Mouse (Mus musculus) v-Abl transformed pro-B cells (cell line): ENCODE measurements around the gene Rtkn2.

ENCODE experiments used
- in situ Hi-C, 2 experiments: fragments of 400-800 bp; cut with MboI; formaldehyde crosslinking; loops; one replicate each; pipeline ENCODE4 v1.15.1; 2025; ENCODE audit not compliant: unreplicated experiment in 2 of 2

Rtkn2 gene

DNA sequence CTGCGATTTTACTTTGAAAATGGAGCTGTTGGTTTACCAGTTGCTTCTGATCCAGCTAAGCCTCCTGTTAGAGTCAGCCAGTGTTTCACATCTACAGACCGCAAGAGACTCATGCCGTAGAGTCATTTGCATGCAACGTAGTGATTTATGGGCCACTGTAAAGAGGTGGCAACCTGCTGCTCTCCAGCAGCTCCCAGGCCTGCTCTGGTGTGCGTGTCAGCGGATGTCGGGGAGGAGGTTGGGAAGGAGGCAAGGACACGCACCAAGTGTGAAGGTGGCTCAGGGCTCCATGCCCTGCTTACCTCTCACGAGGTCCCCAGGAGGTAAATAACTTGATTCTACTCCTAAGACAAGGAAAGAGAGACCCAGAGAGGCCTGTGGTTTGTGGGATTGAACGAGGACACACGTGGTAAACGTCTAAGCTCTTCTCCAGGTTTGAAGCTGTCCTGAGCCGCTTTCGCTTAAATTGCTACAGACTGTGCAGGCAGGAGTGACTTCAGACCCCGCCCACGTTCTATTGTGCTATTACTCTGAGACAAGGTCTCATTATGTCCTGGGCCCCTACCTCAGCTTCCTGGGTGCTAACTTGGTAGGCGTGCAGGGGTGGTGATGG is 57.1 kb downstream of the Rtkn2 start:
- in situ Hi-C loops = no loop called here

DNA sequence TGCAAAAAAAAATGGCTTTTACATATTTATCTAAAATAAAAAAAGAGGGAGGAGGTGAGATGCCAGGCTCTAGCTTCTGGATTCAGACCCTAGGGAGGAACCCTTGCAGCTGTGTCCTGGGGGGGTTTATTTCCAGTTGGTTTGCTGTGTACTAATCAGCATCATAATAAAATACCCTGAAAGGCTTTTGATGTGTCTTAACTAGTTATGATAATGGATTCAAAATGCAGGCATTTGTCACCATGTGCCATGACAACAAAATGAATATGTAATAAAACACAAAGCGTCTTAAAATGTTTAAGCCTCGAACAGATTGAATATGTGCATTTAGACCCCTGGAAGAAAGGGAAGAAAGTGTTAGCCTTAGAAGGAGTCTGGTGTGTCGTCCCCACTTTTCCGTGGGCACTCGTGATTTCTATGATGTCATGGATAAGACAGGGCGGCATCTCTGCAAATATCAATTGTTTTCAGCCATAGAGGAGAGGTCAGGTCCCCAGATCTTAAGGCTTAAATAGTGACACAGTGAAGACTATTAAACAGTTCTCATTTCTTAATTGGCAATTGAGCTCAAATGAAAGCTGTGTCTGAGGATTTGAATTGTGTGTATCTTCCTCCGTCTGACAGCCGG is 59.7 kb downstream of the Rtkn2 start:
- in situ Hi-C loops = no loop called here

DNA sequence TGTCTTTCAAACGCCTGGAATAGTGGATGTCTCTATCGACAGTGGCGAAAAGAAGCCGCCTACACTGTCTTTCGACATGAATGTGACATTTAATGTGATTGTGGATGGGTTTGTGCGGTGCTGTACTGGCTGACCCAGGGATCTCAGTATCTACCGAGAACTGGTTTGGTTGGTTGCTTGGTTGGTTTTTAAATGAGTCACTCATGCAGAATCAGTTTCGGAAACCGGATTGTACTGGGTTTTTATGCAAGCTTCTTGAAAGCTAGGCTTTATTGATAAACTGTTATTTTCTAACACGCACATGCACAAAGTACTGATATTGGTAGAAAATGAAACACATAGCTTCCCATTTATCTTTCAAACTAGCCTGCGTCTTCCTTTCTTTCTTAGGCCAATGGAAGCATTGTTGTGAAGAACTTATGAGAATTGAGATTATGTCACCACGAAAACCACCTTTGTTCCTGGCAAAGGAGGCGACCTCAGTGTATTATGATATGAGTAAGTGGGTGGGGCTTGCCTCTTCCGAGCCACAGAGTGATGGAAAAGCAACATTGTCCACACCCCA is 60.4 kb downstream of the Rtkn2 start:
- in situ Hi-C loops = no loop called here

DNA sequence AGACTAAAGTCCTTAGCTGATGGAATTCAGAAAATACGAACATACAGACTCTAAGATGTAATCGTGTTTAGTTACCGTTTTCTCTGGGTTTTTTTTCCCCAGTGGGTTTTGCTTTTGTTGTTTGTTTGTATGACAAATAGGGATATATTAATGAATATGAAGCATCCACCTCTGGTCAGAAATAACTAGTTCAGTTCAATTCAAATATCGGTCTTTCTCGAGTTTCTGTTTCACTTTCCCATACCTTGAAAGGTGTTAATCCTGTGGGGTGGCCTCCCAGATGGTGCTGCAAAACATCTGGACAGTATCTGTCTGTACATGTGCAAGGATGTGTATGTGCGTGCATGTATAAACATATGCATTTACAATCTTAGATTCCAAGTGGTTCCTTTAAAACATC is 61.0 kb downstream of the Rtkn2 start:
- in situ Hi-C loops = no loop called here

DNA sequence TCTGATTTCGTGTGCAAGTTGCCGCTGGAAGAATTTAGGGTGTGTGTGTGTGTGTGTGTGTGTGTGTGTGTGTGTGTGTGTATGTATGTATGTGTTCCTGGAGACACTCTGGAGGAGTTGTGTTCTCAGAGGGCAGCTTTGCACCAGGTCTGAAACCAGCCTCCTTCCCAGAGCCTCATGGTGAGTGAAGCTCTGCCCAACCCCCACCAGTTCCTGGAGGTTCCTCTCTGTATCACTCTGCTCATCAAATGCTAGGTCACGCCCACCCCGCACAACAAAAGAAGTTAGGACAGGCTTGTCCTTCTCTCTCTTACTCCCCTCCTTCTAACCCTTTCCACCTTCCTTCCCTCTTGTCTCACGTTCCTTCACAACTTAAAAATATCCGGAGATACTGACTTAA is 64.6 kb downstream of the Rtkn2 start:
- in situ Hi-C loops = no loop called here

DNA sequence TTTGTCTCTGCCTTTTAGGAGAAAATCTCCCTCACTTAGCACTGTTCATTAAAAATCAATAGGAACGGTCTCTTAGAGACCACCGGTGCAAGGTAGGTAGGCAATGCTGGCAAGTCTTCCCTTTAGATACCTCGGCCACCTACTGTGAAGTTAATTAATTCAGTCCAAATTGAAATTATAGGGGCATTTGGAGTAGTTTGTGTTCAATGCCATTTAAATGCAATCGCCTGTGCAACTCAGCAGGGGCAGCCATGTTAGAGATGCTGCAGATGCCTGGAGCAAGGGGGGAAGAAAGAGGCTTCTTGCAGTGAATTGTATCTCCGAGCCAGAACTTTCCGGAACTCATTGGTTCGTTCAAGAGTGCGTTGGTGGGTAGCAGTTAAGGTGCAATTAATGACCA is 65.5 kb downstream of the Rtkn2 start:
- in situ Hi-C loops = no loop called here

DNA sequence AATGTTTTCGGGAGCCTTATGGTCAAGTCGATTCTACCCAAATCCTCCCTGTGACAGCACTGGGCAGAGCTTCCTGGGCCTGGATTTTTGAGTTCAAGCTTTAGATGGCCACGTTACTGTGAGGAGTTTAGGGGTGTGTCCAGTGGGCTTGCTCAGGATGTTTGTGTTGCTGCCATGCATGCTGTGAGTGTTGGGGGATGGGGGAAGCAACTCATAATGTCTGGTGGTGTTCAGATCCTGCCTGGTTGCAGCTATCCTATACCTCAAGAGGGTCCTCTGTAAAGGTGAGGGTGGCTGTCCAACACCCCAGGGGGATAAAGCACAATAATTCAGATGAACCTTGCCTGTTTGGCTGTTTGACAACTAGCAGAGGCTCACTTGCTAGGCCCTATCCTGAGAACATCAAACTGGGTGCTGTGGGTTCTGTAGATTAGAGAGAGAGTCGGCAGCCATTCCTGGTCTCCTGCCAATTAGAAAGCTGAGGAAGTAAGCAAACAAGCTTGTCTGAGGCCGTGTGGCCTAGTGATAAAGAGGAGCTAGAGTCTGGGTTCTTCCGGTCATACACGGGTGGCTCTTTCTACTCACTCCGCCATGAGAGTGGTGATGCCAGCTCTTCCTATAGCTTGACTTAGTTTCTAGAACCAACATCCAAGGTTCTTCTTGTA is 69.4 kb downstream of the Rtkn2 start:
- in situ Hi-C loops = no loop called here

DNA sequence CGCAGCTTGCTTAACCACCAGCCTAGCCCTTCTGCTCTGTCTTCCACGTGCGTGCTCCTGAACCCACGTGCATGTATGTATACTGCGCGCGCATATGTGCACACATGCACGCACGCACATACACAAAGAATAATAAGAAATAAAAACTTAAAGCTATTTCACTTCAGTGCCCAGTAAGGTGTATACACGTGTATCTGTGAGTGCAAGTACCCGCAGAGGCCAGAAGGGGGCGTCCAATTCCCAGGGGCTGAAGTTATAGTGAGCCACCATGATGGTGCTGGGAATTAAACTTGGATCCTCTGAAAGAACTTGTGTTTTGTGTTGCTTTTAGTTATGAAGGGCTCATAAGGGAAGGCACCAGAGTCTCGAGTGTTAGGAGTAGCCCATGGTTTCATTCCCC is 71.5 kb downstream of the Rtkn2 start:
- in situ Hi-C loops = no loop called here

DNA sequence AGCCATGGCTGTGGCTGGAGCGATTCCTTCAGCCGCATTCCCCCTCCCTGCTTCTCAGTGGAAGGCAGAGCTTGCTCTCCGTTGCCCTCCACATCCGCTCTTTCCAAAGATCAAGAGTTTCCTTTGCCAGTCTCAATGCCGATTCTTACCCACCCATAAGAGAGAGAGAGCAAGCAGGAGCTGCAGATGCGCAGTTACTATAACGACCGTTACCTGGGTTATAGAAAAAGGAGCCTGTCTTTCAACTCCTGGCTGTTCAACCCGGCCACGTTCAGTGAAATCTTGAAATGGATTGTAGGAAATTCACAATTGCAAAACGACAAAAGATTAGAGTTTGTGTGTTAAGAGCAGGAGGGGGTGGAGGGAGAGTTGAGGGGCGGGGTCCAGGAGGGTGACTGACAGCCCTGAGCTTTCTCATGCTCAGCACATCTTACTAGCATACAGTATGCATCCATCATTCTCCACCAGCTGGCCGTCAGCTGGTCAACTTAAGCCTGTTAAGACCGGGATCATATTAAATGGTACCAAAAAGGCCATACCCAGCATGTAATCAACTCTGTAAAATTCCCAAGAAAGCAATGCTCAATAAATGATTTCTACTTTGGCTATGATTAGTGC is 72.1 kb downstream of the Rtkn2 start:
- in situ Hi-C loops = no loop called here

DNA sequence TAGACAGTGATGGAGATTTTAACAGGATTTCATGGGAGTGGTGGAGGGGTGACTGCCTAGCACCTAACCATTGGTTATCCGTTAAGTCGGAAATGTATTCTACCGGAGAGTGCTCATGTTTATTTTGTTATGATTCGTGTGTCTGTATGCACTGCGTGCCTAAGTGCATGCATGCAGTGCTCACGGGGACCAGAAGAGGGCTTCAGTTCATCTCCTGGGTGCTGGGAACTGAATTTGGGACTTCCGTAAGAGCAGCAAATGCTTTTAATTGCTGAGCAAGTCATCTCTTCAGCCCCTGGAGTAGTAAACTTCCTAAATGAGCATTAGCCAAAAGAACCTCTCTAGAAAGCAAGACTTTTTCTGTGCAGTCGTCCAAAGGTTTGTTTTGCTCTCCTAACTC is 72.9 kb downstream of the Rtkn2 start:
- in situ Hi-C loops = no loop called here

DNA sequence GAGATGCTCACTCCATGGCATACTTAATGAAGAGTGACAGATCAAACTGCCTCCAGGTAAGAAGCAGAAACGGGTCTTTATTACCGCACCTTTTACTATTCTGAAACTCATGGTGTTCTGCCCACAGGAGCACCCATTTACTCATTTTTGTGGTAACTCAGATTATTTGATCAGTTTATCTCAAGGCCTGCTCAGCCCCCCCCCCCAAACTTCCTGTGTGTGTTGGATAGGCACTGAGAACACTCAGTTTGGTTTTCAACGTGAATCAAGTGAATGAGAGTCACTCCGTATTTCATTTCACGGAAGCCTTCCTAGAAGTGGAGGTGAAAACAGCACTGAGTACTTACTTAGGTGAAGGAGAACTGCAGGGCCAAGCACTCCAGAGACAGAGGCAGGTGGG is 74.8 kb downstream of the Rtkn2 start:
- in situ Hi-C loops = no loop called here

DNA sequence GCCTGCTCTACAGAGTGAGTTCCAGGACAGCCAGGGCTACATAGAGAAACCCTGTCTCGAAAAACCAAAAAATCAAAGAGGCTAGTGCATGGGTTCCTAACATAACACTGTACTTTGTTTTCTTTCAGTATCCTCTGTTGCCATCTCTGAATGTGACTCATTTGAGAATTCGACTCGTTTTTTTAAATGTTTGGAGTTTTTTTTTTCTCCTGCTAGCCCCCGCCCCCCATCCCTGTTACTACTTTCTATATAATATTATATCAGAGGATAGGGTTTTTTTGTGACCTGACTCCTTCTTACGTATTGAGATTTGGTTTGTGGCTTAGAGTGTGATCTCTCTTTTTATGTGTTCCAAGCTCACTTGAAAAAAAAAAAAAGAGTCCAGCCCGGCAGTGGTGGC is 75.3 kb downstream of the Rtkn2 start:
- in situ Hi-C loops = no loop called here

DNA sequence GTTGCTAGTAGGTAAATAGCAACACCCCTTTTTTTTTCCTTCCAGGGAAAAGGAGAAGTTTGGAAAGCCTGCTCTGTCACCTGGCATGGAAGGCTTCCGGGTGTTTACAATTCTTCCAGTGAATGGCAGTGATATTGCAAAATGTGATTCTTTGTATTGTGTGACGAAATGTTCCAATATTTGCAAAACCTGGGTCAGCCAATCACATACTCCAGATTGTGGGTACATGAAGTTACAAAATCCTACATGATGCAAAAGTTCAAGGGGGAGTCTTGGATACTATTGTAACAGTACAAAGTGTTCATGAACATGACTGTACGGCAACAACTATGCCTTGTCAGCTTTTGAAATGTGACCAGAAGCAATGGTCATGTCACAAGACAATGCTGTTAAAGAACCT is 78.5 kb downstream of the Rtkn2 start:
- in situ Hi-C loops = no loop called here

DNA sequence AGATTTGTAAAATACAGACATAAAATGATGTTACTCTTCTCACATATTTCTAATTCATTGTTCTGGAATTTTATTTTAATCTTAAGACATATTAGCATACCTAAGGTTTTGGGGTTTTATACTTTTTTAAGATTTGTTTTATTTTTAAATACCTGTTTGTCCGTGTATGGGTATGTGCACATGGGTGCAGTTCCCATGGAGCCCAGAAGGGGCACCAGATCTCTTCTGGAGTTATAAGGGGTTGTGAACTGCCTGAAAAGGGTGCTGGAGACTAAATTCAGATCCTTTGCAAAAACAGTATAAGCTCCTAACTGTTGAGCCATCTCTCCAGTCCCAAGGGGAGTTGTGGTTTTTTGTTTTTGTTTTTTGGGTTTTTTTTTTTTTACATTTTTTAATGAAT is 79.0 kb downstream of the Rtkn2 start:
- in situ Hi-C loops = no loop called here

DNA sequence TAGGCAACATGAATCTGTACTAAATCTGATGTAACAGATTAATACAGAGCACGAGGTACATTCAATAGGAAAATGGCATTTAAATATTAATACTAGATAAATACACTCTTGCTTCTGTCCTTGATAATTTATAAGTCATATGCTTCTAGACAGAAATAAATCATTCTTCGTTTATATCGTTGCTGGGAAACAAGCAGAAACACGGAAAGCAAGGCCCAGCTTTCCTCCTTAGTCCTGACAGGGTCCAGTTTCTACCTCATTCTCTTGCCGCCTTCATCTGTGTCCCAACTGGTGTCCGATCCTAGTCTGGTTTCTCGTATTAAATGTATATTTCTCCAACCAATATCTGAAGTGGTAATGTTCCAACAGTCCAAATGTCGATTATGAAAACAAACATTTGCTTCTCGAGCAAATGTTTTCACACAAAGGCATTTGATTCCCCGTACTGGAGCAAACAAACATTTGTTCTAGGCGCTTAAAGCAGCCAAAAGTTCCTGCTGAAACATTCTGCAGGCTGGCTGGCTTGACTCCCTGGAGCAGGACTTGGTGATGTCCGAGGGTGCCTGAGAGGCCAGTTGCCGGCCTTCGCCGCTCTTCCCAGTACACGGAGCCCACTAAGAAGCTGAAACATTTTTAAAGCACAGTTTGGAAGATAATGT is 81.3 kb downstream of the Rtkn2 start:
- in situ Hi-C loops = loop anchor here in 1 of 2 experiments (10.0 kb wide), 1 partner anchor 516 kb away; the partner anchor contains the start of gene Ado

DNA sequence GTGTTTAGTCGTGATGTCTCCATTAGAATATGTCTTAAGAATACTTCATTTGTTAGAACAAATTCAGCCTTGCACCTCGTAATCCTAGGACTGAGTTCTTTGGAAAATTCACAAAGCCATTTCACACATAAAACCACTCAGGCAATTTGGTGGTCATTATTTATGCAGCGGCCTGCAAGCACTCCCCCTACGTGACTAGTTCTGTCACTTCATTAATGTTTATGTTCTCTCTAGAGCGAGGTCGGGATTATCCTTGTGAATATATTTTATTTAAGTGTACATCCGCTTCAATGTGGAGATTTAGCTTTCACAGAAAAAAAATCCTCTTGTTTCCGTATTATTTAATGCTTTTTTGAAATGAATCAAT is 81.9 kb downstream of the Rtkn2 start:
- in situ Hi-C loops = loop anchor here in 1 of 2 experiments (10.0 kb wide), 1 partner anchor 516 kb away; the partner anchor contains the start of gene Ado

DNA sequence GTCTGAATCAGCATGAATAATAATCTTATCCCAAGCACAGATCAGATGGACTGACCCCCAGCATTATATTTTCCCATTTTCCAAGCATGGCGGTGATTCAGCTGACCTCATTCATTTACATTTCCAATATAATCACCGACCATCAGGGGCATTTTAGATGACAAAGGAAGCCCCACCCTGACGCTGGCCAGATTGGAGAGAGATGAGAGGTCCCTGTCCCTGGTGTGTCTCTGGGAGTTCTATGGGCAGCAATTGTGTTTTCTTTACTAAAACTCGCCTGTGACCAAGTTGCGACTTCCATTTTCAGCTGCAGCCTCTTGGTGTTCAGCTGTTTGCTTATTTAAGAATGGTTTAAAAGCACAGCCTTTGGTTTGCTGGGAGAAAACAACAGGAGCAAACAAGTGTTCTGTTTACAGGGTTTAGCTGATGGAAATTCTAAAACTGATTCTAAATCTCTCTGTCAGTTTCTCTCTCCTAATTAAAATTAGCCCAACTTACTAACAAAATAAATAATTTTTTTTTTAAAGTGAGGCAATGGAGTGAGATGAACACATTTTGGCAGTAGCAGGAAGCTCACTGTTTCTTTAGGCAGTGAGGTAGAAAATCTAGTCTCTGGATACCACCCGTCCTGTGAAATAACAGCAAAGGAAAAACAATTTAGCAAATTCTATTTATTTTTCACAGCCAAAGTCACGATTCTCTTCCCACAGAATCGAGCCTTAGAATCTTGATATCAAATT is 84.6 kb downstream of the Rtkn2 start:
- in situ Hi-C loops = loop anchor here in 1 of 2 experiments (10.0 kb wide), 1 partner anchor 519 kb away; the partner anchor contains the start of gene Ado

DNA sequence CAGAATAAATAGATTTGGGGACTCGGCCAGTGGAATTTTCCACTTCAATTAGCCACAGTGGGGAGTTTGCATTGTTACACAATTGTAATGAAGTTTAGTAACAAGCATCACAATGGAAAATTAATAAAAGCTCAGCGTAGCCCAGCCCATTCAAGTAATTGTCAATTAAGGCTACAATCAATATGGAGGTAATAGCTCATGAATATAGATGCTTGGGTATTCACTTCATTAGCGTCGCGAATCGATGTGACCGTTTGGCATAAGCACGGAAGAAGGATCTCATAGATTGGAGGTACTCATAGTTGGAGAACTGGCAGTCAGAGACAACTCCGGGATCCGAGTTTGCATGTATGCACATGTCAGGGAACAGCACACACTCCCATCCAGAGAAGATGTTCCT is 85.2 kb downstream of the Rtkn2 start:
- in situ Hi-C loops = loop anchor here in 1 of 2 experiments (10.0 kb wide), 1 partner anchor 520 kb away; the partner anchor contains the start of gene Ado

DNA sequence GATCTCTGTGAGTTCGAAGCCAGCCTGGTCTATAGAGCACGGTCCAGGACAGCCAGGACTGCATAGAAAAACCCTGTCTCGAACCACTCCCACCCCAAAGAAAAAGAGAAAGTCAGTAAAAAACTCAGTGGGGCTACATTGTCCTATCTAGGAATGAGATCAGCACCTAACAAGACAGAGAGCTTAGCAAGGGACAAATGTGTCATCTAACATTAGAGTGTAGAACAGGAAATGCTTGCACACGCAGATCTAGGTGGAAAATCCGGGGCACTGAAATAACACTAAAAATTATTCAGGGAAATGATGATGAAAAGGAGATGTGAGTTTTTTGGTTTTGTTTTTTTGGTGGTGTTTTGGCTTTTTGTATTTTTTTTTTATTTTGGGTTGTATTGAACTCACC is 86.8 kb downstream of the Rtkn2 start:
- in situ Hi-C loops = loop anchor here in 1 of 2 experiments (10.0 kb wide), 1 partner anchor 521 kb away; the partner anchor contains the start of gene Ado

DNA sequence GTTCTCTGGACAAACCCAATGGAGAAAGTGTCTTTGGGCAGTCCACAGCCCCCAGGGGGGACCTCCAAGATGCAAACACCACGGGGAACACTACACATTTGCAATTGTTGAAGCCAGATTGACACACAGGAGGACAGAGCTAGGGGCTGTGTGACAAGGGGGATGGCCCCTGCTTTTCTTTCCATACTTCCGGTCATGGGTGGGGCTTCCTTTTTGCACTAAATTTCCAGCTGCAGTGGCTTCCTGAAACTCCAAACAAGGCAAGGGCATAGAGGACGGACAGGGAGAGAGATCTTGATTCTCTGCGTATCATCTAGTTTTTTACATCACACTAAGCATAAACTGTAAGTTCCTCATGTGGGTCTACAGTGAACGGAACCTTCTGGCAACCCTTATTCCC is 88.6 kb downstream of the Rtkn2 start:
- in situ Hi-C loops = loop anchor here in 1 of 2 experiments (10.0 kb wide), 1 partner anchor 523 kb away; the partner anchor contains the start of gene Ado
